Mouse (Mus musculus): ENCODE data around the gene Asb6.

DNA sequence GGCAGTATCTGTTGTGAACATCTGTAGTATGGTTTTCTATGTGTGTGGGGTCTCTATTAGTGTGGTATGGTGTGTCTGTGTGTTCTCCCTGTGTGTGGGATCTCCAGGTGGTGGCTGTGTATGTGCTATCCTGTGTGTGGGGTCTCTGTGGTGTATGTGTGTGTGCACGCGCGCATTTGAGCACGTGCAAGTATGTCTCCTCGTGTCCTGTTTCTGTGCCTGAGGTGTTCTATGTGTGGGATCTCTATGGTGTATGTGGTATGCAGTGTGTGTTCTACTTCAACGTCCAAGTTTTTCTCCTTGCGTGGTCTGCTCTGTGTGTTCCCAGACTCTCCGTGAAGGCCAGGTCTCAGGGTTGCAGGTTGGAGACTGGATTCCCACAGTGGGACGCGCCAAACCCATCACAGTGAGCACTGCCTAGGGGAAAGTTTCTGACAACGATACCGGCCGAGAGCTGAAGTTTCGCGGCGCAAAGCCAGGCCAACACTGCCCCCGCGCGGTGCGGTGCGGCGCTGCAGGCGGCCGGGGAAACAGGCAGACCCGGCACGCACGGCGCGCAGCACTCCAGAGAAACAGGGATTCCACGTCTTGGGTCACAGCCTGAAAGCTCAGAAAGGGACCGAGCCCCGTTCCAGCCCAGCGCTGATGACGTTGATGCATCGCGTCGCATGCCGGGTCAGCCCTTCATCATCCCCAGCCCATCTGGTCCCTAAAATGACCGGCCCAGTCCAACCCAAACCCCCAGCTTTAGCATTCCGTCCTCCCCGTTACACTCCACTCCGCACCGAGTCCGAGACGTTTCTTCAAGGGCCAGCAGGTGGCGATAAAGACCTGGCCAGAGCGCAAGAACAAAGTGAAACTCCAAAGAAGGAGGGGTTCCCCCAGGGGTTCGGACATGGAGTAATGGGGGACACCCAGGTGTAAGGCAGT lies 35.7 kb downstream of the Asb6 start:
- TF ChIP-seq TAL1 (IDR thresholded peaks at IDR 0.05; ENCODE audit: low read length) (no peak), GATA1 (IDR thresholded peaks at IDR 0.05; ENCODE audit: low read length) (no peak)

Data from erythroblast, embryonic 14.5 days (primary cell).